Mouse (Mus musculus) olfactory bulb, adult 2 months (tissue): ENCODE data around the gene Dppa5a. TPM values are rescaled to one million over a fixed set of nuclear protein-coding genes. Genes with fewer than 3 reads are reported as not detected.
"Not testable (repeated sequence)": the region's sequence is repeated elsewhere in the genome, so short reads cannot be mapped to it uniquely, and the experiment has no call there.

Experiments used
- H3K27ac ChIP-seq: fragments of 200-500 bp; 2 replicates; pipeline ENCODE4 v1.5.1; 2012; ENCODE audit warnings: low read depth, low read length; ENCODE audit not compliant: insufficient read depth
- H3K4me1 ChIP-seq: fragments of 200-500 bp; 2 replicates; pipeline ENCODE4 v1.6.1; 2012; ENCODE audit warnings: low read length; ENCODE audit not compliant: control insufficient read depth, insufficient read depth
- H3K4me3 ChIP-seq: fragments of 200-500 bp; 2 replicates; pipeline ENCODE4 v1.5.1; 2012; ENCODE audit warnings: mild to moderate bottlenecking, low read depth, low read length, moderate library complexity; ENCODE audit not compliant: insufficient read depth
- CTCF ChIP-seq: fragments of 200-500 bp; IDR thresholded peaks from 2 replicates; pipeline ENCODE4 v1.5.1; 2012; ENCODE audit warnings: low read depth, mild to moderate bottlenecking, low read length, moderate library complexity; ENCODE audit not compliant: insufficient read depth
- POLR2A ChIP-seq: fragments of 200-500 bp; IDR thresholded peaks from 2 replicates; pipeline ENCODE4 v1.6.1; 2012; ENCODE audit warnings: mild to moderate bottlenecking, low read depth, low read length, moderate library complexity; ENCODE audit not compliant: insufficient read depth
- WGBS: fragments of 180-500 bp; shearing (Covaris S2); methylation state at CpG from one replicate; pipeline ENCODE4 v1.1.7; 2018; 5-methylcytosine and 5-hydroxymethylcytosine counted together
- polyA plus RNA-seq: library from polyadenylated mRNA; stranded (reverse); fragments of >200 nt; gene quantifications from 2 replicates; pipeline ENCODE4 v1.2.4, GENCODE M21; 2012; ENCODE audit warnings: low replicate concordance; ENCODE audit not compliant: missing spikeins, insufficient read depth, insufficient read length

The Dppa5a gene
- polyA plus RNA-seq = not detected in 2 replicates

- not testable (repeated sequence) for H3K4me1 ChIP-seq, H3K27ac ChIP-seq, H3K4me3 ChIP-seq
- WGBS = 98% methylated on average over 16 of the region's 16 CpGs
Observed at GRCm38 (mm10) chr9:78367959-78368358, at the start of gene Dppa5a. Gene Dppa5a (minus strand): TSS chr9:78368177.

GRCm38 (mm10) chr9:78401596-78401995 lies 33.6 kb upstream of the Dppa5a start:
- TF ChIP-seq POLR2A = no peak
- no peak for TF ChIP-seq CTCF
- WGBS = 89% methylated on average over 7 of the region's 7 CpGs
- H3K4me3 ChIP-seq = no peak overlapping the region
- H3K4me1 ChIP-seq = no peaks in the 10 kb centered on the region
- no peak overlapping the region for H3K27ac ChIP-seq

- no peak overlapping the region for H3K4me3 ChIP-seq
- 89% methylated on average over 5 of the region's 5 CpGs for WGBS
- H3K27ac ChIP-seq = no peak overlapping the region
- peaks cover 6% of the 10 kb centered on the region; the same call in 1 of the 2 replicates for H3K4me1 ChIP-seq
- TF ChIP-seq CTCF (no peak), POLR2A (no peak)
Observed at GRCm38 (mm10) chr9:78400570-78400969, 32.6 kb upstream of the Dppa5a start.

GRCm38 (mm10) chr9:78396517-78396916 lies 28.5 kb upstream of the Dppa5a start:
- Histone ChIP-seq H3K4me1 (peaks cover 8% of the 10 kb centered on the region; the same call in 1 of the 2 replicates), H3K4me3 (no peak overlapping the region), H3K27ac (no peak overlapping the region)
- TF ChIP-seq POLR2A = no peak
- 54% methylated on average over 9 of the region's 9 CpGs for WGBS

GRCm38 (mm10) chr9:78395630-78396351 lies 27.8 kb upstream of the Dppa5a start, which contains the start of gene Ddx43:
Gene Ddx43 (plus strand): TSS chr9:78395777.
- 4% methylated on average over 93 of the region's 93 CpGs for WGBS
- H3K4me3 ChIP-seq = peak within 1 kb of the TSS; percentile 23
- TF ChIP-seq CTCF (no peak), POLR2A (no peak)

GRCm38 (mm10) chr9:78395244-78395629 lies 27.3 kb upstream of the Dppa5a start:
- no peak for TF ChIP-seq CTCF
- no peak for TF ChIP-seq POLR2A
- H3K4me1 ChIP-seq = peaks cover 8% of the 10 kb centered on the region; the same call in 1 of the 2 replicates
- H3K27ac ChIP-seq = no peak overlapping the region
- H3K4me3 ChIP-seq = peak overlapping the region; percentile 23; the same call in 1 of the 2 replicates
- WGBS = 32% methylated on average over 11 of the region's 11 CpGs

More at GRCm38 (mm10) chr9:78395630-78396351, 27.8 kb upstream of the Dppa5a start, which contains the start of gene Ddx43:
- H3K4me1 ChIP-seq = peaks cover 8% of the 10 kb centered on the region; the same call in 1 of the 2 replicates
- H3K27ac ChIP-seq = no peak within 1 kb of the TSS

GRCm38 (mm10) chr9:78394602-78395001 lies 26.6 kb upstream of the Dppa5a start:
- WGBS = 69% methylated on average over 7 of the region's 7 CpGs
- Histone ChIP-seq H3K4me1 (peaks cover 8% of the 10 kb centered on the region; the same call in 1 of the 2 replicates), H3K27ac (no peak overlapping the region), H3K4me3 (no peak overlapping the region)
- TF ChIP-seq POLR2A (no peak), CTCF (no peak)

GRCm38 (mm10) chr9:78393741-78394140 lies 25.8 kb upstream of the Dppa5a start:
- WGBS = 90% methylated on average over 10 of the region's 10 CpGs

GRCm38 (mm10) chr9:78389981-78390380 lies 22.0 kb upstream of the Dppa5a start:
- no peak overlapping the region for H3K4me3 ChIP-seq
- H3K27ac ChIP-seq = no peak overlapping the region
- WGBS = 68% methylated on average over 5 of the region's 5 CpGs
- H3K4me1 ChIP-seq = no peaks in the 10 kb centered on the region
- no peak for TF ChIP-seq CTCF
- TF ChIP-seq POLR2A = no peak

More at GRCm38 (mm10) chr9:78393741-78394140, 25.8 kb upstream of the Dppa5a start:
- Histone ChIP-seq H3K4me3 (no peak overlapping the region), H3K27ac (no peak overlapping the region), H3K4me1 (peaks cover 8% of the 10 kb centered on the region; the same call in 1 of the 2 replicates)
- TF ChIP-seq POLR2A (no peak), CTCF (no peak)
